ENCODE assay signal across 13 mouse cellular contexts in the genomic region with DNA sequence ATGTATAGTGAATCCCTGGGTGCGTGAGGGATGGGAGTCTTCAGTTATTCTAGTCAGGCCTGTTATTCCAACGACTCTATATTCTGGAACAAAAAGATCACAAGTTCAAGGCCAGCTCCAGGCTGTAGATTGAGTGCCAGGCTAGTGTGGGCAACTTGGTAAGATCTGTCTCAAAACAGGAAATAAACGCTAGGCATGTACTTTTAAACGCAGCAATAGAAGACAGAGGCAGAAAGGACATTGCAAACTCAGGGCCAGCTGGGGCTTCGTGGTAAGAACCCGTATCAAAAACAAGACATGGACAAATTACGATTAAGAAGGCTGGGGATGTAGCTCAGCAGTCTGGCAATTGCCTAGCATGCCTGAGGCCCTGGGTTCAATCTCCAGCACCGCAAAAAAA. TPM values are rescaled to one million over a fixed set of nuclear protein-coding genes. Genes with fewer than 3 reads are reported as not detected.
A peak's percentile ranks its signal among the peaks of the same experiment; 100 is the strongest.
DNase-seq lines count a peak whose midpoint lies in the region; ATAC-seq and TF ChIP-seq lines count a peak whose summit lies in the region.
"Had no signal": no experiment of that assay in that cellular context is flagged by ENCODE, and none has a peak within 500 bp of the region (broad histone marks: within the 10 kb centered on the region; RNA-seq: fewer than 3 reads in every experiment).

No protein-coding gene starts in this region.

- no peaks in the 10 kb centered on the region for H3K4me1 ChIP-seq in heart, embryonic 11.5 days (ENCODE audit: control insufficient read depth, insufficient read depth, low read length)
- H3K4me1 ChIP-seq in heart, embryonic 12.5 days (replicated peaks) = no peaks in the 10 kb centered on the region
- peaks cover 6% of the 10 kb centered on the region for H3K4me1 ChIP-seq in midbrain, embryonic 11.5 days (ENCODE audit: control insufficient read depth, insufficient read depth, low read length)
- no peaks in the 10 kb centered on the region for H3K4me1 ChIP-seq in midbrain, embryonic 16.5 days (ENCODE audit: control insufficient read depth, insufficient read depth, low read length)
- peaks cover 74% of the 10 kb centered on the region for H3K4me1 ChIP-seq in E14TG2a.4 (replicated peaks; ENCODE audit: low read depth, low read length)
- H3K4me1 ChIP-seq in limb, embryonic 10.5 days = peaks cover 26% of the 10 kb centered on the region
- H3K4me1 ChIP-seq: heart, embryonic 13.5 days; liver, embryonic 15.5 days had no signal

- H3K4me2 ChIP-seq in heart, embryonic 11.5 days = peak overlapping the region; percentile 14; the same call in 1 of the 2 replicates
- H3K4me2 ChIP-seq in heart, embryonic 12.5 days = no peak overlapping the region
- peak overlapping the region; percentile 6; the same call in 1 of the 2 replicates for H3K4me2 ChIP-seq in midbrain, embryonic 11.5 days
- H3K4me2 ChIP-seq in midbrain, embryonic 16.5 days (ENCODE audit: low read length) = no peak overlapping the region
- H3K4me2 ChIP-seq: embryonic facial prominence, embryonic 15.5 days; hindbrain, embryonic 13.5 days; liver, embryonic 15.5 days had no signal

- no peak overlapping the region for H3K4me3 ChIP-seq in heart, embryonic 11.5 days (ENCODE audit: low read depth, low read length)
- no peak overlapping the region for H3K4me3 ChIP-seq in heart, embryonic 12.5 days
- no peak overlapping the region for H3K4me3 ChIP-seq in midbrain, embryonic 11.5 days (ENCODE audit: low read depth, low read length)
- no peak overlapping the region for H3K4me3 ChIP-seq in midbrain, embryonic 16.5 days (ENCODE audit: low read depth, low read length)
- peak overlapping the region; percentile 54 for H3K4me3 ChIP-seq in E14TG2a.4 (replicated peaks; ENCODE audit: low read length)
- no peak overlapping the region for H3K4me3 ChIP-seq in limb, embryonic 10.5 days
- H3K4me3 ChIP-seq: embryonic facial prominence, embryonic 15.5 days; heart, embryonic 13.5 days; hindbrain, embryonic 13.5 days; liver, embryonic 15.5 days had no signal

- DNase-seq in midbrain, embryonic 11.5 days (ENCODE audit: low spot score, missing footprints) = no peak
- no peak for DNase-seq in limb, embryonic 10.5 days (ENCODE audit: low spot score)
- DNase-seq in left cerebral cortex, adult 8-10 months (ENCODE audit: low spot score in 2 of 2) = no peak

- peaks cover 5% of the 10 kb centered on the region; the same call in 1 of the 2 replicates for H3K27me3 ChIP-seq in heart, embryonic 11.5 days (ENCODE audit: control insufficient read depth, insufficient read depth, low read length)
- peaks cover 14% of the 10 kb centered on the region for H3K27me3 ChIP-seq in heart, embryonic 12.5 days (replicated peaks)
- H3K27me3 ChIP-seq in midbrain, embryonic 11.5 days (ENCODE audit: control insufficient read depth, insufficient read depth, low read length) = no peaks in the 10 kb centered on the region
- no peaks in the 10 kb centered on the region for H3K27me3 ChIP-seq in midbrain, embryonic 16.5 days (ENCODE audit: control insufficient read depth, insufficient read depth, low read depth, low read length)
- no peaks in the 10 kb centered on the region for H3K27me3 ChIP-seq in E14TG2a.4 (ENCODE audit: insufficient read depth, low read length)
- H3K27me3 ChIP-seq in limb, embryonic 10.5 days (ENCODE audit: low read depth, poor library complexity, severe bottlenecking) = no peaks in the 10 kb centered on the region
- H3K27me3 ChIP-seq: embryonic facial prominence, embryonic 15.5 days; hindbrain, embryonic 13.5 days had no signal

- no peak for ATAC-seq in heart, embryonic 11.5 days (replicated peaks; ENCODE audit: insufficient number of reproducible peaks, low FRiP score, low TSS enrichment)
- ATAC-seq in heart, embryonic 12.5 days (ENCODE audit: insufficient number of reproducible peaks, low FRiP score) = no peak
- no peak for ATAC-seq in midbrain, embryonic 11.5 days (ENCODE audit: low FRiP score)
- no peak for ATAC-seq in midbrain, embryonic 16.5 days

- H3K9me3 ChIP-seq in heart, embryonic 11.5 days (replicated peaks; ENCODE audit: control insufficient read depth, low read length) = no peaks in the 10 kb centered on the region
- H3K9me3 ChIP-seq in heart, embryonic 12.5 days (replicated peaks) = no peaks in the 10 kb centered on the region
- no peaks in the 10 kb centered on the region for H3K9me3 ChIP-seq in midbrain, embryonic 11.5 days (ENCODE audit: control insufficient read depth, low read length)
- H3K9me3 ChIP-seq in midbrain, embryonic 16.5 days (replicated peaks; ENCODE audit: control insufficient read depth, low read length, poor library complexity, severe bottlenecking) = no peaks in the 10 kb centered on the region
- no peaks in the 10 kb centered on the region for H3K9me3 ChIP-seq in E14TG2a.4 (ENCODE audit: low read length)
- no peaks in the 10 kb centered on the region for H3K9me3 ChIP-seq in limb, embryonic 10.5 days (replicated peaks)
- H3K9me3 ChIP-seq: embryonic facial prominence, embryonic 15.5 days; heart, embryonic 13.5 days; hindbrain, embryonic 13.5 days; liver, embryonic 15.5 days had no signal

- H3K27ac ChIP-seq in heart, embryonic 11.5 days (ENCODE audit: low read depth, low read length) = no peak overlapping the region
- no peak overlapping the region for H3K27ac ChIP-seq in heart, embryonic 12.5 days (ENCODE audit: poor library complexity, severe bottlenecking)
- H3K27ac ChIP-seq in midbrain, embryonic 11.5 days (ENCODE audit: low read depth, low read length) = no peak overlapping the region
- H3K27ac ChIP-seq in midbrain, embryonic 16.5 days (ENCODE audit: low read length) = no peak overlapping the region
- peak overlapping the region; percentile 56; the same call in 1 of the 2 replicates for H3K27ac ChIP-seq in limb, embryonic 10.5 days
- H3K27ac ChIP-seq: embryonic facial prominence, embryonic 15.5 days; heart, embryonic 13.5 days; hindbrain, embryonic 13.5 days; liver, embryonic 15.5 days; macrophage; stomach, postnatal 0 days had no signal

- no peak overlapping the region for H3K9ac ChIP-seq in heart, embryonic 11.5 days (ENCODE audit: low read depth, low read length)
- no peak overlapping the region for H3K9ac ChIP-seq in heart, embryonic 12.5 days
- no peak overlapping the region for H3K9ac ChIP-seq in midbrain, embryonic 11.5 days (ENCODE audit: low read length)
- H3K9ac ChIP-seq in midbrain, embryonic 16.5 days (ENCODE audit: low read depth, low read length) = no peak overlapping the region
- H3K9ac ChIP-seq: embryonic facial prominence, embryonic 15.5 days; heart, embryonic 13.5 days; hindbrain, embryonic 13.5 days; liver, embryonic 15.5 days had no signal

- H3K36me3 ChIP-seq in heart, embryonic 11.5 days (ENCODE audit: control insufficient read depth, insufficient read depth, low read length) = no peaks in the 10 kb centered on the region
- no peaks in the 10 kb centered on the region for H3K36me3 ChIP-seq in heart, embryonic 12.5 days
- no peaks in the 10 kb centered on the region for H3K36me3 ChIP-seq in midbrain, embryonic 11.5 days (ENCODE audit: control insufficient read depth, insufficient read depth, low read length)
- H3K36me3 ChIP-seq in midbrain, embryonic 16.5 days (ENCODE audit: control insufficient read depth, insufficient read depth, low read length) = no peaks in the 10 kb centered on the region
- no peaks in the 10 kb centered on the region for H3K36me3 ChIP-seq in E14TG2a.4 (ENCODE audit: insufficient read depth, low read length)
- no peaks in the 10 kb centered on the region for H3K36me3 ChIP-seq in limb, embryonic 10.5 days
- H3K36me3 ChIP-seq: embryonic facial prominence, embryonic 15.5 days; heart, embryonic 13.5 days; hindbrain, embryonic 13.5 days; liver, embryonic 15.5 days had no signal

- no peak for TF ChIP-seq CTCF in E14TG2a.4 (conservative IDR thresholded peaks at IDR 0.05; ENCODE audit: low read length)

- 84% methylated on average over 8 of the region's 8 CpGs for WGBS in heart, embryonic 11.5 days (ENCODE audit: insufficient replicate concordance)
- WGBS in heart, embryonic 12.5 days = 83% methylated on average over 8 of the region's 8 CpGs
- 90% methylated on average over 8 of the region's 8 CpGs for WGBS in midbrain, embryonic 11.5 days
- 88% methylated on average over 8 of the region's 8 CpGs for WGBS in midbrain, embryonic 16.5 days
- 90% methylated on average over 8 of the region's 8 CpGs for WGBS in limb, embryonic 10.5 days

RNA-seq across cellular contexts. Expression of gene Cox6a1, which starts 10.7 kb away (rescaled TPM):
- 1,289 and 1,331 TPM in 2 replicates for polyA plus RNA-seq in heart, embryonic 11.5 days (2014; fragmentation: Nextera tagmentation; extraction: Ambion mirVana)
- polyA plus RNA-seq in heart, embryonic 12.5 days (2016; fragmentation: Nextera tagmentation; extraction: Ambion mirVana) = 1,284 and 1,325 TPM in 2 replicates
- polyA plus RNA-seq in midbrain, embryonic 11.5 days (2014; fragmentation: Nextera tagmentation; extraction: Ambion mirVana) = 745 and 840 TPM in 2 replicates
- polyA plus RNA-seq in midbrain, embryonic 16.5 days (2015; fragmentation: Nextera tagmentation; extraction: Ambion mirVana) = 1,007 and 1,008 TPM in 2 replicates
- polyA plus RNA-seq in limb, embryonic 10.5 days (2016; fragmentation: Nextera tagmentation; extraction: Ambion mirVana) = 718 and 743 TPM in 2 replicates
- total RNA-seq in left cerebral cortex, adult 8-10 months (2022) = 100 to 1,000 TPM; 686 to 806 (median 740) TPM

RNA-seq across cellular contexts. Expression of gene Triap1, which starts 18.4 kb away (rescaled TPM):
- polyA plus RNA-seq in heart, embryonic 11.5 days (2014; fragmentation: Nextera tagmentation; extraction: Ambion mirVana) = 40.4 and 43.9 TPM in 2 replicates
- 38.1 and 38.8 TPM in 2 replicates for polyA plus RNA-seq in heart, embryonic 12.5 days (2016; fragmentation: Nextera tagmentation; extraction: Ambion mirVana)
- polyA plus RNA-seq in midbrain, embryonic 11.5 days (2014; fragmentation: Nextera tagmentation; extraction: Ambion mirVana) = 57.7 and 64.7 TPM in 2 replicates
- polyA plus RNA-seq in midbrain, embryonic 16.5 days (2015; fragmentation: Nextera tagmentation; extraction: Ambion mirVana) = 47.9 and 52.6 TPM in 2 replicates
- polyA plus RNA-seq in limb, embryonic 10.5 days (2016; fragmentation: Nextera tagmentation; extraction: Ambion mirVana) = 55.0 and 60.0 TPM in 2 replicates
- 10 to 100 TPM; 20.7 to 24.6 (median 22.5) TPM for total RNA-seq in left cerebral cortex, adult 8-10 months (2022)

RNA-seq across cellular contexts. Expression of gene Gatc, which starts 18.5 kb away (rescaled TPM):
- 27.0 and 31.0 TPM in 2 replicates for polyA plus RNA-seq in heart, embryonic 11.5 days (2014; fragmentation: Nextera tagmentation; extraction: Ambion mirVana)
- 24.2 and 26.1 TPM in 2 replicates for polyA plus RNA-seq in heart, embryonic 12.5 days (2016; fragmentation: Nextera tagmentation; extraction: Ambion mirVana)
- polyA plus RNA-seq in midbrain, embryonic 11.5 days (2014; fragmentation: Nextera tagmentation; extraction: Ambion mirVana) = 43.5 and 46.8 TPM in 2 replicates
- polyA plus RNA-seq in midbrain, embryonic 16.5 days (2015; fragmentation: Nextera tagmentation; extraction: Ambion mirVana) = 37.8 and 43.5 TPM in 2 replicates
- polyA plus RNA-seq in limb, embryonic 10.5 days (2016; fragmentation: Nextera tagmentation; extraction: Ambion mirVana) = 33.3 and 34.1 TPM in 2 replicates
- 10 to 100 TPM; 19.2 to 21.4 (median 20.2) TPM for total RNA-seq in left cerebral cortex, adult 8-10 months (2022)

RNA-seq across cellular contexts. Expression of gene Srsf9, which starts 32.5 kb away (rescaled TPM):
- polyA plus RNA-seq in heart, embryonic 11.5 days (2014; fragmentation: Nextera tagmentation; extraction: Ambion mirVana) = 140 and 149 TPM in 2 replicates
- polyA plus RNA-seq in heart, embryonic 12.5 days (2016; fragmentation: Nextera tagmentation; extraction: Ambion mirVana) = 147 and 160 TPM in 2 replicates
- 362 and 376 TPM in 2 replicates for polyA plus RNA-seq in midbrain, embryonic 11.5 days (2014; fragmentation: Nextera tagmentation; extraction: Ambion mirVana)
- polyA plus RNA-seq in midbrain, embryonic 16.5 days (2015; fragmentation: Nextera tagmentation; extraction: Ambion mirVana) = 118 and 132 TPM in 2 replicates
- 444 and 468 TPM in 2 replicates for polyA plus RNA-seq in limb, embryonic 10.5 days (2016; fragmentation: Nextera tagmentation; extraction: Ambion mirVana)
- 10 to 100 TPM; 55.2 to 70.1 (median 64.6) TPM for total RNA-seq in left cerebral cortex, adult 8-10 months (2022)

RNA-seq across cellular contexts. Expression of gene Dynll1, which starts 58.6 kb away (rescaled TPM):
- polyA plus RNA-seq in heart, embryonic 11.5 days (2014; fragmentation: Nextera tagmentation; extraction: Ambion mirVana) = 1,523 and 1,540 TPM in 2 replicates
- polyA plus RNA-seq in heart, embryonic 12.5 days (2016; fragmentation: Nextera tagmentation; extraction: Ambion mirVana) = 1,319 and 1,320 TPM in 2 replicates
- 1,577 and 1,606 TPM in 2 replicates for polyA plus RNA-seq in midbrain, embryonic 11.5 days (2014; fragmentation: Nextera tagmentation; extraction: Ambion mirVana)
- 1,084 and 1,126 TPM in 2 replicates for polyA plus RNA-seq in midbrain, embryonic 16.5 days (2015; fragmentation: Nextera tagmentation; extraction: Ambion mirVana)
- 1,816 and 1,865 TPM in 2 replicates for polyA plus RNA-seq in limb, embryonic 10.5 days (2016; fragmentation: Nextera tagmentation; extraction: Ambion mirVana)
- 100 to 1,000 TPM; 550 to 617 (median 573) TPM for total RNA-seq in left cerebral cortex, adult 8-10 months (2022)

Comparison
In these comparisons a context has a peak if more than half of its experiments do, and no peak if none do; other contexts are left out.
1. H3K4me2 ChIP-seq: peak in heart, embryonic 11.5 days (single experiment) and midbrain, embryonic 11.5 days (single experiment); none in heart, embryonic 12.5 days (single experiment) and midbrain, embryonic 16.5 days (single experiment).